Mouse (Mus musculus): ENCODE measurements at regions not wholly inside any gene's neighbourhood (a gene's known extent, or its start where the extent isn't known, plus 50 kb on each side); places are given as distances from the start of the nearest gene placed in this dataset.

- Histone ChIP-seq H3K4me2 (ENCODE audit: low read depth) (no peak overlapping the region), H3K79me2 (ENCODE audit: control insufficient read depth, insufficient read depth) (no peaks in the 10 kb centered on the region), H3K36me3 (ENCODE audit: control insufficient read depth, insufficient read depth) (no peaks in the 10 kb centered on the region), H3ac (ENCODE audit: control insufficient read depth, insufficient read length) (no peak overlapping the region), H3K27me3 (ENCODE audit: control insufficient read depth, insufficient read depth, insufficient read length) (no peaks in the 10 kb centered on the region), H3K4me3 (no peak overlapping the region)
- TF ChIP-seq MAX (IDR thresholded peaks at IDR 0.05; ENCODE audit: low read depth) (no peak), POLR2AphosphoS2 (IDR thresholded peaks at IDR 0.05; ENCODE audit: insufficient read length, low read depth) (no peak), REST (IDR thresholded peaks at IDR 0.05; ENCODE audit: insufficient read depth, insufficient read length) (no peak), MYOD1 (IDR thresholded peaks at IDR 0.05; ENCODE audit: control insufficient read depth in 1 of 3, insufficient read length in 2 of 3, low read depth in 2 of 3) (no peak), TCF3 (IDR thresholded peaks at IDR 0.05; ENCODE audit: insufficient read length, low read depth) (no peak), SRF (IDR thresholded peaks at IDR 0.05; ENCODE audit: control insufficient read depth, insufficient read length, low read depth) (no peak), TCF12 (IDR thresholded peaks at IDR 0.05; ENCODE audit: insufficient read depth, poor library complexity, severe bottlenecking) (no peak), E2F4 (IDR thresholded peaks at IDR 0.05; ENCODE audit: insufficient read depth) (no peak), USF1 (IDR thresholded peaks at IDR 0.05; ENCODE audit: low read depth) (no peak), POLR2A (IDR thresholded peaks at IDR 0.05; ENCODE audit: insufficient read length, low read depth) (no peak), MYOG (IDR thresholded peaks at IDR 0.05; ENCODE audit: control insufficient read depth in 1 of 3, insufficient read depth in 1 of 3, insufficient read length in 2 of 3, low read depth in 2 of 3) (no peak), CEBPB (IDR thresholded peaks at IDR 0.05; ENCODE audit: insufficient read depth, poor library complexity, severe bottlenecking) (no peak)
These were observed 104.8 kb upstream of the Sox14 start for GRCm38 (mm10) chr9:99980734-99981133.

GRCm38 (mm10) chr9:99961561-99961960 lies 85.6 kb upstream of the Sox14 start:
- no peaks in the 10 kb centered on the region for H3K79me2 ChIP-seq (ENCODE audit: control insufficient read depth, insufficient read depth)
- no peak for TF ChIP-seq POLR2A (IDR thresholded peaks at IDR 0.05; ENCODE audit: insufficient read length, low read depth)
- no peak for TF ChIP-seq SRF (IDR thresholded peaks at IDR 0.05; ENCODE audit: control insufficient read depth, insufficient read length, low read depth)
- TF ChIP-seq MYOG (IDR thresholded peaks at IDR 0.05; ENCODE audit: control insufficient read depth in 1 of 3, insufficient read depth in 1 of 3, insufficient read length in 2 of 3, low read depth in 2 of 3): no peak
- no peak for TF ChIP-seq TCF3 (IDR thresholded peaks at IDR 0.05; ENCODE audit: insufficient read length, low read depth)
- TF ChIP-seq POLR2AphosphoS2 (IDR thresholded peaks at IDR 0.05; ENCODE audit: insufficient read length, low read depth): no peak
- no peak for TF ChIP-seq REST (IDR thresholded peaks at IDR 0.05; ENCODE audit: insufficient read depth, insufficient read length)
- TF ChIP-seq USF1 (IDR thresholded peaks at IDR 0.05; ENCODE audit: low read depth): no peak
- no peak for TF ChIP-seq TCF12 (IDR thresholded peaks at IDR 0.05; ENCODE audit: insufficient read depth, poor library complexity, severe bottlenecking)
- TF ChIP-seq CEBPB (IDR thresholded peaks at IDR 0.05; ENCODE audit: insufficient read depth, poor library complexity, severe bottlenecking): no peak
- TF ChIP-seq E2F4 (IDR thresholded peaks at IDR 0.05; ENCODE audit: insufficient read depth): no peak
- no peak for TF ChIP-seq MAX (IDR thresholded peaks at IDR 0.05; ENCODE audit: low read depth)
- no peak for TF ChIP-seq MYOD1 (IDR thresholded peaks at IDR 0.05; ENCODE audit: control insufficient read depth in 1 of 3, insufficient read length in 2 of 3, low read depth in 2 of 3)
- no peak overlapping the region for H3K4me3 ChIP-seq
- no peaks in the 10 kb centered on the region for H3K27me3 ChIP-seq (ENCODE audit: control insufficient read depth, insufficient read depth, insufficient read length)
- H3K36me3 ChIP-seq (ENCODE audit: control insufficient read depth, insufficient read depth): no peaks in the 10 kb centered on the region
- H3ac ChIP-seq (ENCODE audit: control insufficient read depth, insufficient read length): no peak overlapping the region
- no peak overlapping the region for H3K4me2 ChIP-seq (ENCODE audit: low read depth)

GRCm38 (mm10) chr9:99954720-99955119 lies 78.8 kb upstream of the Sox14 start:
- no peak overlapping the region for H3K4me3 ChIP-seq
- H3K79me2 ChIP-seq (ENCODE audit: control insufficient read depth, insufficient read depth): no peaks in the 10 kb centered on the region
- H3K4me2 ChIP-seq (ENCODE audit: low read depth): no peak overlapping the region
- H3ac ChIP-seq (ENCODE audit: control insufficient read depth, insufficient read length): no peak overlapping the region
- no peaks in the 10 kb centered on the region for H3K36me3 ChIP-seq (ENCODE audit: control insufficient read depth, insufficient read depth)
- no peaks in the 10 kb centered on the region for H3K27me3 ChIP-seq (ENCODE audit: control insufficient read depth, insufficient read depth, insufficient read length)
- TF ChIP-seq CEBPB (IDR thresholded peaks at IDR 0.05; ENCODE audit: insufficient read depth, poor library complexity, severe bottlenecking): no peak
- no peak for TF ChIP-seq TCF3 (IDR thresholded peaks at IDR 0.05; ENCODE audit: insufficient read length, low read depth)
- no peak for TF ChIP-seq SRF (IDR thresholded peaks at IDR 0.05; ENCODE audit: control insufficient read depth, insufficient read length, low read depth)
- no peak for TF ChIP-seq MYOD1 (IDR thresholded peaks at IDR 0.05; ENCODE audit: control insufficient read depth in 1 of 3, insufficient read length in 2 of 3, low read depth in 2 of 3)
- TF ChIP-seq REST (IDR thresholded peaks at IDR 0.05; ENCODE audit: insufficient read depth, insufficient read length): no peak
- TF ChIP-seq POLR2A (IDR thresholded peaks at IDR 0.05; ENCODE audit: insufficient read length, low read depth): no peak
- no peak for TF ChIP-seq MAX (IDR thresholded peaks at IDR 0.05; ENCODE audit: low read depth)
- no peak for TF ChIP-seq MYOG (IDR thresholded peaks at IDR 0.05; ENCODE audit: control insufficient read depth in 1 of 3, insufficient read depth in 1 of 3, insufficient read length in 2 of 3, low read depth in 2 of 3)
- no peak for TF ChIP-seq USF1 (IDR thresholded peaks at IDR 0.05; ENCODE audit: low read depth)
- no peak for TF ChIP-seq TCF12 (IDR thresholded peaks at IDR 0.05; ENCODE audit: insufficient read depth, poor library complexity, severe bottlenecking)
- no peak for TF ChIP-seq POLR2AphosphoS2 (IDR thresholded peaks at IDR 0.05; ENCODE audit: insufficient read length, low read depth)
- no peak for TF ChIP-seq E2F4 (IDR thresholded peaks at IDR 0.05; ENCODE audit: insufficient read depth)

GRCm38 (mm10) chr9:99954038-99954618 lies 78.2 kb upstream of the Sox14 start:
- H3K79me2 ChIP-seq (ENCODE audit: control insufficient read depth, insufficient read depth): no peaks in the 10 kb centered on the region
- H3K4me3 ChIP-seq: no peak overlapping the region

More at GRCm38 (mm10) chr9:99954038-99954618, 78.2 kb upstream of the Sox14 start:
- no peaks in the 10 kb centered on the region for H3K27me3 ChIP-seq (ENCODE audit: control insufficient read depth, insufficient read depth, insufficient read length)
- H3ac ChIP-seq (ENCODE audit: control insufficient read depth, insufficient read length): no peak overlapping the region
- H3K36me3 ChIP-seq (ENCODE audit: control insufficient read depth, insufficient read depth): no peaks in the 10 kb centered on the region
- H3K4me2 ChIP-seq (ENCODE audit: low read depth): no peak overlapping the region
- no peak for TF ChIP-seq E2F4 (IDR thresholded peaks at IDR 0.05; ENCODE audit: insufficient read depth)
- TF ChIP-seq POLR2AphosphoS2 (IDR thresholded peaks at IDR 0.05; ENCODE audit: insufficient read length, low read depth): no peak
- TF ChIP-seq REST (IDR thresholded peaks at IDR 0.05; ENCODE audit: insufficient read depth, insufficient read length): no peak
- no peak for TF ChIP-seq USF1 (IDR thresholded peaks at IDR 0.05; ENCODE audit: low read depth)
- TF ChIP-seq POLR2A (IDR thresholded peaks at IDR 0.05; ENCODE audit: insufficient read length, low read depth): no peak
- no peak for TF ChIP-seq MAX (IDR thresholded peaks at IDR 0.05; ENCODE audit: low read depth)
- no peak for TF ChIP-seq MYOG (IDR thresholded peaks at IDR 0.05; ENCODE audit: control insufficient read depth in 1 of 3, insufficient read depth in 1 of 3, insufficient read length in 2 of 3, low read depth in 2 of 3)
- no peak for TF ChIP-seq SRF (IDR thresholded peaks at IDR 0.05; ENCODE audit: control insufficient read depth, insufficient read length, low read depth)
- no peak for TF ChIP-seq TCF12 (IDR thresholded peaks at IDR 0.05; ENCODE audit: insufficient read depth, poor library complexity, severe bottlenecking)
- no peak for TF ChIP-seq CEBPB (IDR thresholded peaks at IDR 0.05; ENCODE audit: insufficient read depth, poor library complexity, severe bottlenecking)
- TF ChIP-seq MYOD1 (IDR thresholded peaks at IDR 0.05; ENCODE audit: control insufficient read depth in 1 of 3, insufficient read length in 2 of 3, low read depth in 2 of 3): no peak

All from myocyte (in vitro differentiated cells).